Mouse (Mus musculus) gonadal fat pad, adult 2 months (tissue): ENCODE results near the gene Nodal. TPM values are rescaled to one million over a fixed set of nuclear protein-coding genes. Genes with fewer than 3 reads are reported as not detected.
"Not testable (repeated sequence)": the region's sequence is repeated elsewhere in the genome, so short reads cannot be mapped to it uniquely, and the experiment has no call there.

ENCODE experiments used
- DNase-seq: peaks from one replicate; pipeline ENCODE4 v3.0.0-alpha.2; 2012; ENCODE audit warnings: low read depth
- polyA plus RNA-seq: library from polyadenylated mRNA; depleted of rRNA; stranded (reverse); fragments of >200 nt; gene quantifications from 2 replicates; pipeline ENCODE4 v1.2.3, GENCODE M21; 2012

Nodal gene
- polyA plus RNA-seq, 1 experiment, result 0.26 TPM

DNA sequence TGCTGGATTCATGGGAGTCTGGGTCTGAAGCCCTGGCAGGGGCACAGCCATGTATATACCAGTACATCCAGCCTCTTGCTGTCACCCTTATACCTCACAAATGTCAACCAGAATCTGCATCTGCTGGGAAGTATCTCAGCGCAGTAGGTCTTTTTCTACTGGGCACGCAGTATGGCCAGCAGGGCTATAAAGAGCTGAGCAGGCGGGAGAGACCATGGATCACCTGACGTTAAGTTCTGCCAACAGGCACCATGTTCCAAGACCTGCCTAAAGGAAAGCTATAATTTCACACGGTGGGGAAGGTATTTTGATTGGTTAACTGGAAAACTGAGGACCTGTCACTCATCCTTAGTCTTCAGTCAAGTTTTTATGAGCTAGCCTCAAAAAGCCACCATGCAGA is 11.3 kb downstream of the Nodal start:
- no peak for DNase-seq

DNA sequence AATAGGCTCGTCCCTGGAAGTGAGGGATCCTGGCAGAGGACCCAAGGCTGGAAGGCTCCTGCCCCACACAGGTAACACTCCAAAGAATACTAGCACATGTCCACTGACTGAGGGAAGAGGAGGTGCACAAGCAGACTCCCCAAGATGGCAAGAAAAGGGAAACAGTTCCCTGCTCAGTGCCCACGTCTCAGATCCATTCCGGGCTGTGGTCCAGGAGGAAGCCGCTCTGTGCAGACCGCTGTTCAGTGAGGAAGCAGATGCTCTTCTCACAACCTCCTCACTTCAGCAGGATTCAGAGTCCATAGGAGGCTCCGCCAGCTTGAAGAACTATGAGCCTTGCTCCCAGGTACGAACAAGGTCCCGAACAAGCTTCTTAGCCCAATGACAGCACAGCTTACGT is 13.6 kb downstream of the Nodal start:
- DNase-seq, result no peak

DNA sequence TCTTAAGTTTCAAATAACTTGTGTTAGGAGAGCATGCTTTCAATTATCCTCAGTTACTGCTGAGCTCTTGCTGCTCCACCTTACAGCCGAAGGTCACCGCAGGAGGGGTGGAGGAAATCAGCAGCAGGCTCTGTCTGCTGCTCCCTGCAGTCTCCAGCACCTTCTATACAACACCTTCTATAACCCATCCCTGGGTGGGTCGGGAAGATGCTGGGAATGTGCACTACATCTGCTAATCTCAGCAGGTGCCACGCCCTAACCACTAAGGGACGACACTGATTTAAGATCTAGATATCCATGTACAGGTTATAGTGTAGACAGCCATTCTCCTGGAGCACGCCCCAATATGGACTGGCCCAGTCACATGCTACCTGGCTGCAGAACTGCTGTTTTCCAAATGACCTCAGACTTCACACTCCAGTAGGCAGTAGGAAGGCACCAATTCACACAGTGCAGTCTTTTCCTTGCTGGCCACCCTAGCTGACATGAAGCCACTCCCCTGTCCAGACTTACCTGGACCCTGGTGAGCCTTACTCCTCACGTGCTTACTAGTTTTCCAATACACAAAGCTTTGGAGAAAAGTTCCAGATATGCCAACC is 22.5 kb downstream of the Nodal start:
- DNase-seq, result no peak

DNA sequence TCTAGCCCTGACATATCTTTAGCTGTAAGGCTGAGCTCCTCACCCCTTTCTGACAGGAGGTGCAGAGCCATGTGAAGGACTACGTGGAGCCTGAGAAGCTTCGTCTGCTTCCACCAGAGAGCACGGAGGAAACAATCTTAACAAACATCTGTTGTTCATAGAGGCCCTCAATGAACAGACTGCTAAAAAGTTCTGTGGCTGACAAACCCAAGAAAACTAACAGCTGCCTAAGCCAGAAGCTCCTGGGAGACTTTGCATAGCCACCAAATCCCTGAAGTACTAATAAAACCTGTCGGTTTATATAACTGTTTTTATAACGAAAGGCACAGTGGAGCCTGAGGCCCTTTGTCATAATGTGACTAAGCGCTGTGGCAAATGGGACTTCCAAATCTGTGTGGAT is 25.7 kb downstream of the Nodal start:
- no peak for DNase-seq

DNA sequence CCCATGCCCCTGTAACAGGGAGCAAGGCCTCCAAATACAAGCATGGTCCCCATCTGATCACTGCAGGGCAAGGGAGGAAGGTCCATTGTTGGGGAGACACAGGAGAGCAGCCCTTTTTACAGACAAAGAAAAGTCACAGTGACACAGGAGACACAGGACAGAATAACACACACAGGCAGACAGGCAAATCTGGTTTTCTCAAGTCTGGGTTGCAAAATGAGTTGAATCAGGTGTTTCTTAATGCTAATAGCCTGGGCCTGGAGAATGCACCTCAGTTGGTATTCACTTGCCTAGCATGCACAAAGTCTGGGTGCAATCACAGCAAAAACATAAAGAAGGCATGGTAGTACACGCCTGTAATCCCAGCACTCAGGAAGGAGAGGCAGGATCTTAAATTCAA is 26.1 kb downstream of the Nodal start:
- peak; percentile 71 for DNase-seq

DNA sequence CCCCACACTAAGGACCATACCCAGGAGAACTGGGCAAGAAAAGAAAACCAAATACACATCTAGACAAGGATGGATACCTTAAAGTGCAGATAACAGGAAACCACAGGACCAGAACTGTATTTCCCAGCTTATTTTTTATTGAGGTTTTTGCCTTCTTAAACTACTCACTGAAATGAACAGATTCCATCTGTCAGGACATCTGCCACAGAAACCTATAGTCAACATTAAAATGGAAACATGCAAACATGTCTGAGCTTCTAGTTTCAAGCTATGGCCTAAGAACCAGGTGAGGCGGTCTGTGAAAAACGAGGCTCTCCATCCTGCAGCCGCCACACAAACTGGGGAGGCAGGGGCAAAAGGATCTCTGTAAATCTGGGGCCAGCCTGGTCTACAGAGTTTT is 27.2 kb downstream of the Nodal start:
- no peak for DNase-seq

DNA sequence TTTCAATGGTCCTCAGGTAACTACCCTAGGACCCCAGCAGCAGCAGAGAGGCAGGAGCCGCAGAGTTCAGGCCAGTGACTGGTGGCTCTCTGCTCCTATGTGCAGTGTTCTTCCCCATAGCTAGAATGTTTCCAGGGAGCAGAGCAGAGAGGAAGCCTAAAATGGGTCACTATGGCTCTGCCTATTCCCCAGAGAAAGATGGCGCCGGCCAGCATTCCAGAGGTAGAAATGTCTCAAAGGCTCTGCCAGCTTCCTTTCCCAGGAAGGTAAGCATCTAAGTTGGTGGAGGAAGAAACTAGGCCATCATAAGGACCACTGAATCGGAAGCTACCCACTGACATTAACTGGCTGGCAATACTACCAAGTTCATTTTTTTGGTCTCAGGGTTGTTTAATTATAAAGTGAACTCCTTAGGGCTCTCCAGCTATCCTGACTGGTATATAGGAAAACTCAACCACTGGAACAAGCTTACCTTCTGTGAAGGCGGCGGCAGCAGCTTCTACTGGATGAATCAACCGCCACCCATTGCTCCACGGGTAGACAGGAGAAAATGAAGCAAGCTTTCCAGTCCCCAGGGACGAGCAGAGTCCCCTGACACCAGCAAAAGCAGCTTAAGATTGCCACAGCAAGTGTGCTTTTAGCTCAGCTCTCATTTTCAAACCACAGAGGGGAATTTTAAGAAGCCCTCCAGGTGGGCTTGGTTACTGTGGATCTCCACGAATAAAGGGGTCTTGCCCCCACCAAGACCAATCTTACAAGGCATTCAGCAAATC is 30.0 kb downstream of the Nodal start:
- DNase-seq, result no peak

DNA sequence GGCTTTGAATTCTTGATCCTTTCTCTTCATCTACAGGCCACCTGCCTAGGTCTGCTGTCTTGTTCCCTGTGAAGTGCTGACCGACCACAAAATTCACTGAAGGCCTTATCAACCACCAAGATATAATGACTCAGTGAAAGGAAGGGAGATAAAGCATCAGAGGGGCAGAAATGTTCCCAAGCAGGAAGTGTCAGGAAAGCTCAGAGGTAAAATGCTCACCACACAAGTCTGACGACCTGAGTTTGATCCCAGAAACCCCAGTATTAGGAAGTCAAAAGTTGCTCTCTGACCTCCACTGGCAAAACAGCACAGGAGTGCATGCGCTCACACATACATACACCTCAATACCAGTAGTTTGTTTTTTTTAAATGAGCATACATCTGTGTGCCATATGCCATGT is 31.1 kb downstream of the Nodal start:
- DNase-seq, result no peak

DNA sequence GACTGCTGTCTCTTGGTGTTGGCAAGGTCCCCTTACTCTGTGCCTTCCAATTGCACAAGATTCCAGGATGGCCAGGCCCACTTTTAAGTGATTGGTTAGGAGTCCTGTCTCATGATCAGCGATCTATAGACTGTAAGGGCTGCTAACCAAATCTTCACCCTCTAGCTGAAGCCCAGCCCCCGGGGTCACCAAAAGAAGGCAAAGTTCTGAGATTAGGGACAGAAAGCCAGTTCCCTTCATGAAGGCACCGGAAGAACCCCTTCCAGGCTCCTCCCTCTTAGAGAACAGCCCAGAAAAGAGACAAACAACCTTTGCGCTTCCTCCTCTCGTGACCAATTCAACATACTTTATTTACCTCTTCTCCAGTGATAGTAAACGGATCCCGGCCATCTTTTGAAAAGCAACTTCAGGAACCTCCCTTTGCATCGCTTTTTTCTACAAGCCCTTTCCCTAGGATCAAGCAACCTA is 33.7 kb downstream of the Nodal start:
- peak; percentile 70 for DNase-seq

DNA sequence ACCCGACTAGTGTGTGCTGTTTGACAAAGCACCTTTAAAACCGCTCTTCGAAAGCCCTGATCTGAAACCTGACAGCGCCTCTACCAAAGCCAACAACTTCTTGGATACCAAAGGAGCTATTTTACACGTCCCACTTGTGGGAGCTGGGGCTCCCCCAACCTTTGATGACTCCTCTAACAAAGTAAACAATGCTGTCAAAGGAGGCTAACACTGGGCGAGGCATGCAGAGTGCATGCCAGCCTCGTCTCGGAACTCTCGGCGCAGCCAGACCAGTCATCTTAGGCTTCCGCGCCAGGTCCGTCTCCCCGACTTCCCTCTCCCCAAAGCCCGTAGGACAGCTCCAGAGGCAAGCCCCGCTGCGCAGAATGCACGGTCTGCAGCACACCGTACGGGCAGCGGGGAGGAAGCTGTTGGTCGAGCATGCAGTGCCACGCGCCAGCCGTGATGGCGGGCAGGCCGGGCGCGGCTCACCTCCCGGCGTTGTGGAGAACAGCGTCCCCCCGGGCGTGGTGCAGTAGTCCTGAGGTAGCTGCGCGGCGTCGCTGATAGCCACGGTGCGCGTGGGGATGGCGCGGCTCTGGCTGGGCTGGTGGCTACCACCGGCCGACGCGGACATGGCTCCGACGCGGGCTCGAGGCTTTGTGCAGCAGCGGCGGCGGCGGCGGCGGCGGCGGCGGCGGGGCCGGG is 34.3 kb downstream of the Nodal start:
- no peak for DNase-seq

DNA sequence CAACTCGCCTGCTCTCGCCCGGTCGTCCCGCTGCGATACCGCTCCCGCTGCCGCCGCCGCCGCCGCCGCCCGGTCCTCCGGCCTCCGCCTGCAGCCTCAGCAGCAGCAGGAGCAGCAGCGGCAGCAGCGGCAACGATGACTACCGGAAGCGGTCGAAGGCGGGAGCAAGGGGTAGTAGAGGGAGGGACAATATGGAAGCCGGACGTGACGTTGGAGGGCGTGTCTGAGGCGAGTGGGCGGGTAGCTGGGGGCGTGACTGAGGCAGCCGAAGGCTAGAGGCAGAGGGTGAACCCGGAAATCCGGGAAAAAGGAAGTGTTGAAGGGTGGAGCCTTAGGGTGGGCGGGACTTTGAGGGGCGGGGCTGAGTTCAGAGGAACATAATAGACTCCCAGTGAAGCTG is 34.9 kb downstream of the Nodal start, which contains the start of gene Eif4ebp2:
Gene Eif4ebp2 (minus strand): TSS at position 17 of the 400 bp plus-strand sequence.
- peak; percentile 58 for DNase-seq

DNA sequence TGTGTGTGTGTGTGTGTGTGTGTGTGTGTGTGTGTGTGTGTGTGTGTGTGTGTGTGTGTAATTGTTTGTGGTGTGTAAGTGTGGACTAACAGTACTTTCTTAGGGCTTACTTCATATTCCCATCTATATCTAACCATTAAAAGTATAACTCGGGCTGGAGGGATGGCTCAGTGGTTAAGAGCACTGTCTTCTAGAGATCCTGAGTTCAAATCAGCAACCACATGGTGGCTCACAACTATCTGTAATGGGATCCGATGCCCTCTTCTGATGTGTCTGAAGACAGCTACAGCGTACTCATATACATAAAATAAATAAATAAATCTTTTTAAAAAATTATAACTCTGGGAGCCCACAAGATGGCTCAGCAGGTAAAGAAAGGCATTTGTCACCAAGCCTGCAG is 35.4 kb downstream of the Nodal start:
- not testable (repeated sequence) for DNase-seq

DNA sequence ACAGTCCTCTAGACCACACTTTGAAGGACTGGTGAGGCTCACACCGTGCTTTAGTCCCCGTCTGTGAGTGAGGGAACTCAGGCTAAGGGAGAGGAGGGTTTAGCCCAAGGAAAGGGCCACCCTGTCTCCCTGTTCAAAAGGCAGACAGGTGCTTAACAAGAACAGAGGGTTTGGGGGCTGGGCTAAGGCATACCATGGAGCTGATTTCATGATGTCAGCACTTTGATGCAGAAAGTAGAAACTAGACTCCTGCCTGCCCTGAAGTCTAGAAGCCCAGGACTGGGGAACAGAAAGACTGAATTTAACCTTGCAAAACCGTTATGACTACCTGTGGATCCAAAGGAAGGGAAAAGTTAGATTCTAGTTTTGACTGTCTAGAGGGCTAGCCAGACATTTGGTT is 39.4 kb downstream of the Nodal start:
- DNase-seq, result no peak

DNA sequence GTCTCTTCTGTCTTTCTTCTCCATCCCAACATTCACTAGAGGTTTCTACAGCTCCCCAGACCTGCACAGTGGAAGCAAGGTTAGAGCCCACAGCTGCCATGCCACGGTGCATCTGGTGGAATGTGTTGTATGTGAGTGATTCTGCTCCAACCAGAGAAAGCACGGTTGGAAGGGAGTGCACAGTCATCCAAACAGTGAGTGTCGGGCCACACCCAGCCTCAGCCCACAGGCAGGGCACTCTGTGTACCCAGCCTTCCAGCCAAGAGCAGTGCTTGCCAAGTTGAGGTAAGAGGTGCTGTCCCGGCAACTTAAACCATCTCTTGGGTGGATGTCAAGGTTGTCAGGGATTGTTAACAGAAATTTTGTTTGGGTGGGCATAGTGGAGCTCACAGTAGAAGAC is 47.2 kb downstream of the Nodal start:
- DNase-seq, result peak; percentile 58

DNA sequence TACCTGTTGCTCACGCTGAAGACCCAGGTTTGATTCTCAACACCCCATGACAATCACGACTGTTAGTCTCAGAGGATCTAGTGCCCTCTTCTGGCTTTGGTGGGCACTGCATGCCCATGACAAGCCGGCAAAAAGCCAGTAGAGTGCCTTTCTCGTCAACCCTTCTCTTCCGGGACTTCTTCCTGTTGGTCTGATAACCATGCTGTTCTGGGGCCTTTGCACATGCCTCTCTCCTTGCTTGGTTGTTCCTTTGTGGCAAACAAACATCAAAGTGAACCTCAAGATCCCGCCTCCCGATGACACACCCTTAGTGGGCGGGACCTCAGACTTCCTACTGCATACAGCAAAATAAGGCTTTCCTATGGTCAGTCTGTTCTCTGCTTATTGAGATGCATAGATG is 48.5 kb downstream of the Nodal start:
- no peak for DNase-seq

DNA sequence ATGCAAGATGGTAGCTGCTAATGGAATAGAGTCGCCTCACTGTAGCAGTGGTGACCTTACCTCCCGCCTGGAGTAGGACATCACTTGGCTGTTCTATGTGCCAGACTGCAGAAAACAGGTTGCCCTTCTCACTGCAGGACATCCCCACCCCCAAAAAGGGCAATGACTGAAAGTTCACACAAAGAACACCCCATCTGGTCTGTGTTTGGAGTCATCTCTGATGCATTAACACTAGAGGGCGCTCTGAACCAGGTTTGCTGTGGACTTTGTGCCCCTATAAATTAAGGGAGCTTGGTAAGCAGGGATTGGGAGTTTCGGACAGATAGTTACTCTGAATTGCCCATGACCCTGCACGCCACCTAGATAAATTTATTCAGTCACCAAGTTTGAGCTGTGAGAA is 49.1 kb downstream of the Nodal start:
- no peak for DNase-seq

DNA sequence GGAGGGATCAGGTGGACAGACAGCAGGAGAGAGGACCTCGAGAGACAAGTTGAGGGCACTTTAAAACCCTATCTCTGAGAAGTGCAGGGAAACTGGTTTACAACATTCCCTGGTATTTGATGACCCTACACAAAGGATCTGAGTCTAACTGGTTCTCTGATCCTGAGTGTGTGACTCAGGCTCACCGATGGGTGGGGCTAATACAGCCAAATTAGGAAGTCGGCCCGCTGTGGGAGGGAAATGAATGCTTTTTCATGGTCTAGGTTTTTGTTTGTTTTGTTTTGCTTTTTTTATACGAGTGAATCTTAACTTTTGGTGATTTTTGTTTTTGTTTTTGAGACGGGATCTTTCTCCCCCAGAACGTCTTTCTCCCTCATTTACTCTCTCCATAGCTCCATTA is 51.1 kb downstream of the Nodal start:
- no peak for DNase-seq

DNA sequence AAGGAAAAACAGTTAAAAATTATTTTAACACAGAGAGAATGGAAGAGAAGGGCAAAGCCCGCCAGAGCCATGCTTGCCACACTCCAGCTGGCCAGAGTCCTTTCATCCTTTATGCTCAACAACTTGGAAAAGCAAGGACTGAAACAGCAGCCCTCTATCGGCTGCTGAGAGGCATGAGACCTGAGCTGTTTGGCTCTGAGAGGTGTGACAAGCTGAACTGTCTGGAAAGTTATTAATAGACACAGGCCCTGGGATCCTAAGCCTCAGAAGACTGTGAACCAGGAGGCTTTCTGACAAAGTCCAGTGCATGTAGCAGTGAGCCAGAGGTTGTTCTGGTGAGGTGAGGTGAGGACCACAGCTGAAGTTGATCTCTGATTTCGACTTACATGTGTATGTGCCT is 55.9 kb downstream of the Nodal start:
- no peak for DNase-seq

DNA sequence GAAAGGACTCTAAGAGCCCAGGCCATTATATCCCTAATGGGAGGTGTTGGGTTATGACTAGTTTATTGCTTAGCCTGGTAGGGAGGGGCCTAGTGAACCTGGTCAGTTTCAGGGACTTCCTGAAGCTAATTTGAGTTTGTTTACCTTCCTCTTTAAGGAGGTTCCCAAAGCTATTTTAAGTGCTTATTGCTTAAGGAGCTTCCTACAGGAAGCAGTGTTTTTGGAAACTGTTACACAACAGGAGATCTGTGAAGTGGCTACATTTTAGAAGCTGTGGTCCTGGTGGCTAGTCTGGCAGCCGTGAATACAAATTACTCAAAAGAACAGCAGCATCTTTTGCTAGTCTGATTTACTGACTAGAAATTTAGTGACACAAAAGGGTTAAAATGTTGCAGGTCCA is 56.6 kb downstream of the Nodal start:
- no peak for DNase-seq
